Mouse (Mus musculus): ENCODE data around the gene Atp1b1.
A peak's percentile ranks its signal among the peaks of the same experiment; 100 is the strongest.

The Atp1b1 gene

GRCm38 (mm10) chr1:164458245-164458613 is at the start of gene Atp1b1:
TSS of gene Atp1b1 (minus strand) at chr1:164458355.
- peak; percentile 88 for DNase-seq (ENCODE audit: low read depth, low spot score)

GRCm38 (mm10) chr1:164505096-164505495 is 46.9 kb upstream of the Atp1b1 start:
- DNase-seq (ENCODE audit: low read depth, low spot score) = no peak

- DNase-seq (ENCODE audit: low read depth, low spot score) = no peak
These were observed 45.1 kb upstream of the Atp1b1 start for GRCm38 (mm10) chr1:164503140-164503730.

GRCm38 (mm10) chr1:164502231-164502630 is 44.1 kb upstream of the Atp1b1 start:
- no peak for DNase-seq (ENCODE audit: low read depth, low spot score)

GRCm38 (mm10) chr1:164494741-164495512 is 36.8 kb upstream of the Atp1b1 start:
- DNase-seq (ENCODE audit: low read depth, low spot score) = no peak

GRCm38 (mm10) chr1:164494215-164494614 is 36.1 kb upstream of the Atp1b1 start:
- DNase-seq (ENCODE audit: low read depth, low spot score) = no peak

GRCm38 (mm10) chr1:164493042-164493705 is 35.0 kb upstream of the Atp1b1 start:
- DNase-seq (ENCODE audit: low read depth, low spot score) = no peak

- DNase-seq (ENCODE audit: low read depth, low spot score) = no peak
These were observed 34.3 kb upstream of the Atp1b1 start for GRCm38 (mm10) chr1:164492476-164492875.

- DNase-seq (ENCODE audit: low read depth, low spot score) = no peak
These were observed 31.9 kb upstream of the Atp1b1 start for GRCm38 (mm10) chr1:164489961-164490594.

GRCm38 (mm10) chr1:164483728-164484127 is 25.6 kb upstream of the Atp1b1 start:
- DNase-seq (ENCODE audit: low read depth, low spot score) = no peak

- DNase-seq (ENCODE audit: low read depth, low spot score) = no peak
These were observed 24.7 kb upstream of the Atp1b1 start for GRCm38 (mm10) chr1:164482833-164483232.

GRCm38 (mm10) chr1:164481645-164482354 is 23.6 kb upstream of the Atp1b1 start:
- no peak for DNase-seq (ENCODE audit: low read depth, low spot score)

- DNase-seq (ENCODE audit: low read depth, low spot score) = no peak
These were observed 22.8 kb upstream of the Atp1b1 start for GRCm38 (mm10) chr1:164480755-164481644.

GRCm38 (mm10) chr1:164475895-164476294 is 17.7 kb upstream of the Atp1b1 start:
- no peak for DNase-seq (ENCODE audit: low read depth, low spot score)

GRCm38 (mm10) chr1:164474778-164475511 is 16.8 kb upstream of the Atp1b1 start:
- peak; percentile 81 for DNase-seq (ENCODE audit: low read depth, low spot score)

GRCm38 (mm10) chr1:164474310-164474709 is 16.2 kb upstream of the Atp1b1 start:
- DNase-seq (ENCODE audit: low read depth, low spot score) = no peak

GRCm38 (mm10) chr1:164473398-164473797 is 15.2 kb upstream of the Atp1b1 start:
- no peak for DNase-seq (ENCODE audit: low read depth, low spot score)

GRCm38 (mm10) chr1:164471632-164472031 is 13.5 kb upstream of the Atp1b1 start:
- DNase-seq (ENCODE audit: low read depth, low spot score) = no peak

- no peak for DNase-seq (ENCODE audit: low read depth, low spot score)
These were observed 12.8 kb upstream of the Atp1b1 start for GRCm38 (mm10) chr1:164470985-164471384.

- DNase-seq (ENCODE audit: low read depth, low spot score) = no peak
These were observed 10.2 kb upstream of the Atp1b1 start for GRCm38 (mm10) chr1:164468329-164468728.

All from telencephalon, adult 2 months (tissue).